Comparison of ENCODE assay signal across 14 mouse cellular contexts in genomic region chr11:83223793-83224192, GRCm38 (mm10). TPM values are rescaled to one million over a fixed set of nuclear protein-coding genes. Genes with fewer than 3 reads are reported as not detected.
DNase-seq lines count a peak whose midpoint lies in the region; ATAC-seq lines count a peak whose summit lies in the region.
"Not testable (repeated sequence)": the region's sequence is repeated elsewhere in the genome, so short reads cannot be mapped to it uniquely, and the experiment has no call there.
"Had no signal": no experiment of that assay in that cellular context is flagged by ENCODE, and none has a peak within 500 bp of the region (broad histone marks: within the 10 kb centered on the region; RNA-seq: fewer than 3 reads in every experiment).

No protein-coding gene starts in this region.

- DNase-seq in MN1 (ENCODE audit: low spot score), result peak; percentile 64
- not testable (repeated sequence) for DNase-seq in liver, embryonic 11.5 days (ENCODE audit: low spot score)
- DNase-seq in naive thymus-derived CD4-positive, alpha-beta T cell, adult 2 months (ENCODE audit: low read depth), result peak; percentile 68
- DNase-seq in thymus, postnatal 14 days, result peak; percentile 23

- 0 out of 2 replicates have a peak overlapping the region, but pooled peaks have one; percentile 6 for H3K4me2 ChIP-seq in heart, embryonic 16.5 days (ENCODE audit: low read depth, low read length)
- not testable (repeated sequence) for H3K4me2 ChIP-seq in liver, embryonic 11.5 days; lung, embryonic 15.5 days

- not testable (repeated sequence) for H3K27me3 ChIP-seq in heart, embryonic 16.5 days (ENCODE audit: control insufficient read depth, insufficient read depth, low read length); liver, embryonic 11.5 days (replicated peaks; ENCODE audit: control insufficient read depth, insufficient read depth, low read length); lung, embryonic 15.5 days

- not testable (repeated sequence) for H3K9me3 ChIP-seq in heart, embryonic 16.5 days (replicated peaks; ENCODE audit: control insufficient read depth, low read length); liver, embryonic 11.5 days (ENCODE audit: control insufficient read depth, low read length); lung, embryonic 15.5 days

- H3K4me1 ChIP-seq in heart, embryonic 16.5 days (ENCODE audit: control insufficient read depth, insufficient read depth, low read length); liver, embryonic 11.5 days (replicated peaks; ENCODE audit: control insufficient read depth, insufficient read depth, low read length); lung, embryonic 15.5 days: not testable (repeated sequence)

- H3K27ac ChIP-seq in heart, embryonic 16.5 days (ENCODE audit: low read length); liver, embryonic 11.5 days (ENCODE audit: low read depth, low read length); lung, embryonic 15.5 days: not testable (repeated sequence)

- 67% methylated on average over 5 of the region's 5 CpGs for WGBS in heart, embryonic 16.5 days
- WGBS in liver, embryonic 11.5 days, result 65% methylated on average over 5 of the region's 5 CpGs
- 64% methylated on average over 5 of the region's 5 CpGs for WGBS in lung, embryonic 15.5 days

- H3K4me3 ChIP-seq in heart, embryonic 16.5 days (ENCODE audit: low read length), result peak overlapping the region; percentile 33
- peak overlapping the region; percentile 15; the same call in 1 of the 2 replicates for H3K4me3 ChIP-seq in liver, embryonic 11.5 days (ENCODE audit: low read depth, low read length)
- peak overlapping the region; percentile 5; the same call in 1 of the 2 replicates for H3K4me3 ChIP-seq in lung, embryonic 15.5 days

- ATAC-seq in erythroblast, adult 5-6 weeks (replicated peaks; ENCODE audit: low FRiP score, poor library complexity, severe bottlenecking), result peak; percentile 55
- not testable (repeated sequence) for ATAC-seq in heart, embryonic 16.5 days (replicated peaks; ENCODE audit: extremely low read depth, insufficient read depth, low FRiP score); liver, embryonic 11.5 days (replicated peaks; ENCODE audit: low FRiP score); lung, embryonic 15.5 days (ENCODE audit: borderline replicate concordance, extremely low read depth, low FRiP score, low TSS enrichment)

- not testable (repeated sequence) for H3K36me3 ChIP-seq in heart, embryonic 16.5 days (ENCODE audit: control insufficient read depth, insufficient read depth); liver, embryonic 11.5 days (ENCODE audit: control insufficient read depth, insufficient read depth, low read length); lung, embryonic 15.5 days

- H3K9ac ChIP-seq in heart, embryonic 16.5 days (ENCODE audit: low read length); liver, embryonic 11.5 days (ENCODE audit: low read depth, low read length); lung, embryonic 15.5 days: not testable (repeated sequence)

RNA-seq across cellular contexts. Expression of gene Slfn3, which starts 32.7 kb away (rescaled TPM):
- total RNA-seq in erythroblast, adult 5-6 weeks (2015; ENCODE audit: low replicate concordance), result 8.6 and 10.0 TPM in 2 replicates
- 11.9 and 15.3 TPM in 2 replicates for total RNA-seq in erythroblast, adult 5-6 weeks (2017; ENCODE audit: low replicate concordance)
- polyA plus RNA-seq in heart, embryonic 16.5 days (2015; fragmentation: Nextera tagmentation; extraction: Ambion mirVana), result 1.0 and 2.2 TPM in 2 replicates
- 0.71 and 0.83 TPM in 2 replicates for polyA plus RNA-seq in liver, embryonic 11.5 days (2014; fragmentation: Nextera tagmentation; extraction: Ambion mirVana)
- 0.94 and 1.4 TPM in 2 replicates for polyA plus RNA-seq in lung, embryonic 15.5 days (2015; fragmentation: Nextera tagmentation; extraction: Ambion mirVana)

RNA-seq across cellular contexts. Expression of gene Slfn4, which starts 48.8 kb away (rescaled TPM):
- 52.5 and 75.0 TPM in 2 replicates for total RNA-seq in erythroblast, adult 5-6 weeks (2015; ENCODE audit: low replicate concordance)
- 22.6 and 27.2 TPM in 2 replicates for total RNA-seq in erythroblast, adult 5-6 weeks (2017; ENCODE audit: low replicate concordance)
- polyA plus RNA-seq in heart, embryonic 16.5 days (2015; fragmentation: Nextera tagmentation; extraction: Ambion mirVana), result 0.05 and 0.20 TPM in 2 replicates
- not detected in 2 replicates for polyA plus RNA-seq in liver, embryonic 11.5 days (2014; fragmentation: Nextera tagmentation; extraction: Ambion mirVana)
- polyA plus RNA-seq in lung, embryonic 15.5 days (2015; fragmentation: Nextera tagmentation; extraction: Ambion mirVana), result 0.06 and 0.07 TPM in 2 replicates
- total RNA-seq: gastrocnemius, postnatal 36 days; left cerebral cortex, postnatal 10 days had no signal
- polyA plus RNA-seq: forebrain, embryonic 14.5 days; heart, embryonic 10.5 days; hindbrain, embryonic 10.5 days; midbrain, embryonic 11.5 days; neural tube, embryonic 15.5 days had no signal
